Mouse (Mus musculus) heart, postnatal 0 days (tissue): ENCODE data around the gene Rap1gap.

ENCODE experiments used
- CTCF ChIP-seq: IDR thresholded peaks from 2 replicates; pipeline ENCODE4 v1.5.1; 2016; ENCODE audit warnings: antibody characterized with exemption, control low read depth, low read depth
- EP300 ChIP-seq: IDR thresholded peaks from 2 replicates; pipeline ENCODE4 v1.6.1; 2016; ENCODE audit warnings: antibody characterized with exemption, low read depth

- no peak for TF ChIP-seq CTCF
- TF ChIP-seq EP300 = no peak
Observed at GRCm38 (mm10) chr4:137641556-137641955, 23.0 kb upstream of the Rap1gap start.
